Mouse (Mus musculus): Measurements from ENCODE around the gene Mob1b. TPM values are rescaled to one million over a fixed set of nuclear protein-coding genes. Genes with fewer than 3 reads are reported as not detected.

Gene Mob1b
- polyA plus RNA-seq, 1 experiment from 2014 or later, result 11.4 TPM

DNA sequence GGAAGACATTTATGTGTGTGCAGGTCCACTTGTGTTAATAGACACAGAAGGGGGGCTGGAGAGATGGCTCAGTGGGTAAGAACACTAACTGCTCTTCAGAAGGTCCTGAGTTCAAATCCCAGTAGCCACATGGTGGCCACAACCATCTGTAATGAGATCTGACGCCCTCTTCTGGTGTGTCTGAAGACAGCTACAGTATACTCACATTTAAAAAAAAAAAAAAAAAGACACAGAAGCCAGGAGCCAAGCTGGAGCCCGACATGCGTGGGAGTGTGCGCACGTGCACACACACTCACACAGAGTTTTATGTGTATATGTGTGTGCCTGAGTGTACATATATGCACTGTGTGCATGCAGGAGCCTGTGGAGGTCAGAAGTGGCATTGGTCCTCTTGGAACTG, 42.0 kb downstream of the Mob1b start:
- H3K36me3 ChIP-seq, result no peaks in the 10 kb centered on the region
- peaks cover 4% of the 10 kb centered on the region; the same call in 1 of the 2 replicates for H3K4me1 ChIP-seq (replicated peaks)
- H3K4me2 ChIP-seq (replicated peaks), result no peak overlapping the region
- no peak for ATAC-seq
- 87% methylated on average over 5 of the region's 5 CpGs for WGBS
- H3K4me3 ChIP-seq (replicated peaks), result no peak overlapping the region
- H3K27me3 ChIP-seq (replicated peaks), result no peaks in the 10 kb centered on the region
- H3K27ac ChIP-seq, result no peak overlapping the region
- no peak overlapping the region for H3K9ac ChIP-seq
- no peaks in the 10 kb centered on the region for H3K9me3 ChIP-seq

DNA sequence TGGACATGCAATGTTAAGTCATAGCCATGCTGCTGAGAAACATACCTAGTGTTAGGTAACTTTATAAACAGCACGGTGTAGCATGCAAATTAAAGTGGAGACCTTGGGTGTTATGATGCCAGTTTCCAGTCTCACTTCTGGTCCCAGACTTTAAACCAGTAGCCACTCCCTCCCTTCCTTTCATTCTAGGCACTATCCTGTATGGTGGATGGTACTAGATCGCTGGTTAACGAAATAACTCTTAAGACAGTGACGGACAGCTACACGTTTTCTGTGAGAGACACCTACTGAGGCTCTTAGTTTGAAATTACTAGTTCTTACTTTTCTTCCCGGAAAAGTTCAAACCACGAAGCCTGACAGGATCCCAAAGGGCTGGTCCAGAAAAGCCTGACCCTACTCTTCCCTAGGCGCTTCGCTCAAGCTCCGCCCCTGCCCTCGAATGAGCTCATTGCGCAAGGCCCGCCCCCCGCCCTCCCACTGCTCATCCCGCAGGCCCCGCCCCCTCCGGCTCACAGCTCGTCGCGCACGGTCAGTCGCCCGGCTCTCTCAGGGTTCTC, 43.9 kb downstream of the Mob1b start:
- Histone ChIP-seq H3K9ac (no peak overlapping the region; the same call in 1 of the 2 replicates), H3K4me1 (replicated peaks) (peaks cover 4% of the 10 kb centered on the region; the same call in 1 of the 2 replicates), H3K9me3 (no peaks in the 10 kb centered on the region), H3K4me2 (replicated peaks) (peak overlapping the region; percentile 65), H3K27me3 (replicated peaks) (no peaks in the 10 kb centered on the region), H3K27ac (peak overlapping the region; percentile 49; the same call in 1 of the 2 replicates), H3K36me3 (peaks cover under 1% of the 10 kb centered on the region; the same call in 1 of the 2 replicates), H3K4me3 (replicated peaks) (peak overlapping the region; percentile 61)
- 1% methylated on average over 23 of the region's 23 CpGs for WGBS
- peak; percentile 67 for ATAC-seq

DNA sequence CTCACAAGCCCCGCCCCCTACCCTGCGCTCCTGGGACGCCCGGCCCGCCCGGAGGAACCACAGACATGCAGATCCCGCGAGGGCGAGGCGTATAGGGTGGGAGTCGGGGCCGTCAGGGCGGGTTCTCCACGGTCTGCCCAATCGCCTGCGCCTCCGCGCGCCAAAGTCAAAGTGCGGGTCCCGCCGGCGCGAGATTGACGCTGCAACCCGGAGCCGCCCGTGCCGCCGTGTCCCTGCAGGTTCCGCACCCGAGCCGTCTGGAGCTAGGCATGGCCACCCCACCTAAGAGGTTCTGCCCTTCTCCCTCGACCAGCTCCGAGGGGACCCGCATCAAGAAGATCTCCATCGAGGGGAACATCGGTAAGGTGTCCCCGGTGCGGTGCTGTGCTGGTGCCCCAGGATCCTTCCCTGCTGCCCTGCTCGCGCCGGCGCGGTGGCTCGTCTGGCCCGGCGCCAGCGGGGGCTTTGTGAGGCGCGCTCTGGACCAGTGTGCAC, 44.4 kb downstream of the Mob1b start, which contains the start of gene Dck:
TSS of gene Dck (plus strand) at position 10 of the 495 bp plus-strand sequence.
- Histone ChIP-seq H3K9ac (peak within 1 kb of the TSS; percentile 73), H3K4me3 (replicated peaks) (peak within 1 kb of the TSS; percentile 61), H3K4me2 (replicated peaks) (peak within 1 kb of the TSS; percentile 65), H3K4me1 (replicated peaks) (peaks cover 4% of the 10 kb centered on the region; the same call in 1 of the 2 replicates), H3K36me3 (peaks cover 3% of the 10 kb centered on the region; the same call in 1 of the 2 replicates), H3K27ac (peak within 1 kb of the TSS; percentile 86), H3K27me3 (replicated peaks) (no peaks in the 10 kb centered on the region), H3K9me3 (no peaks in the 10 kb centered on the region)
- ATAC-seq, result peak; percentile 100
- 0% methylated on average over 51 of the region's 51 CpGs for WGBS

DNA sequence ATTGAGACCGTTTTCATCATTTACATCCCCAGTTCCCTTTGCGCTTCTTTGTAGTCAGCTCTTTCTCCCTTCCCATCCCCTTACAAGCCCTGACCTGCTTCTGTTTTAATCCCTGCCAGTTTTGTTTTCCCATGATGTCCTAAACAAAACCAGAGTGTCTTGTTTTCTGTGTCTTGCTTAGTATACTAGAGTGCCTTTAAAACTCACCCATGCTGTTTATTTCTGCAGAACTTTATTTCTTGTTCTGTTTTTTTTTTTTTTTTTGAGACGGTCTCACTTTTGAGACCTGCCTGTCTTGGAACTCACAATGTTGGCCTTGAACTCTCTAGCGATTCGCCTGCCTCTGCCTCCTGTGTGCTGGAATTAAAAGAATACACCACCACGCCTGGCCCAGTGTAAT, 44.9 kb downstream of the Mob1b start:
- ATAC-seq, result no peak
- Histone ChIP-seq H3K27me3 (replicated peaks) (no peaks in the 10 kb centered on the region), H3K27ac (peak overlapping the region; percentile 86), H3K4me2 (replicated peaks) (peak overlapping the region; percentile 65), H3K4me1 (replicated peaks) (peaks cover 4% of the 10 kb centered on the region; the same call in 1 of the 2 replicates), H3K4me3 (replicated peaks) (peak overlapping the region; percentile 61), H3K9ac (peak overlapping the region; percentile 73), H3K9me3 (no peaks in the 10 kb centered on the region), H3K36me3 (peaks cover 3% of the 10 kb centered on the region; the same call in 1 of the 2 replicates)
- 15% methylated on average over 6 of the region's 6 CpGs for WGBS

DNA sequence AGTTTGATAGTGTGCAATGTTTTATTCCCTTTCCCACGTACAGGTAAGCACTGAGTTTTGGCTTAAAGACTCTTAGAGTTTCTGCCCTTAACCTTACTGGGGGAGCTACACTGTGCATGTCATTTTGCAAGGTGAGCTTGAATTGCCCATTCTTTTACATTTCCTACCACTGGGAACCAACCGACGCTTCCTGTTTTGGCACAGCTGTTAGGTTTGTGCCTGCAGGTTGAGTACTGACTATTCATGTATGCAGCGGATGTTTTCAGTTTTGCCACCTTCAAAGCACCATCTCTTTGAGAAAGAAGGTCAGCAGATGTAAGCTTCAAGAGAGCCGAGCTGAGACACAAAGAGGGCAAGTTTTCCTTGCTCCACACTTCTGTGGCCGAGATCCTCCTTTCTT, 45.5 kb downstream of the Mob1b start:
- Histone ChIP-seq H3K9ac (no peak overlapping the region), H3K4me1 (replicated peaks) (peaks cover 4% of the 10 kb centered on the region; the same call in 1 of the 2 replicates), H3K4me2 (replicated peaks) (peak overlapping the region; percentile 65), H3K27ac (no peak overlapping the region), H3K27me3 (replicated peaks) (no peaks in the 10 kb centered on the region), H3K9me3 (no peaks in the 10 kb centered on the region), H3K36me3 (peaks cover 3% of the 10 kb centered on the region; the same call in 1 of the 2 replicates), H3K4me3 (replicated peaks) (peak overlapping the region; percentile 61)
- 63% methylated on average over 6 of the region's 6 CpGs for WGBS
- ATAC-seq, result no peak

DNA sequence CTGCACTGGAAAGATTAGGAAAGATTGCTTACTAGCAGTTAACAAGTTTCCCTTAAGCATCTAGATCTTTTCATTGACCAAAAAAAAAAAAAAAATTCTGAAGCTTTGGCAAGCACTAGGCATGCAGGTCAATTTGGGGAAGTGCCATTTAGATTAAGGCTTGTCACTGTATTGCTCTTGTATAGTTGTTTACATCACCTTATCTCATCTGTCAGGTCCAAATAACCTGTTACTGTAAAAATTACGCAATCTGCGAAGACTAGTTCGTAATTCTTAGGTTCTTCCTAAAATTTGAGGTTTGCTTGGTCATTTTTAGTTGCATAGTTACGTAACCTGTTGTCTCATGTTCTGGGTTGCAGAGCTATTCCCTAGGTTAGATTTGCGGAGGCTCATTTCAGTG, 46.2 kb downstream of the Mob1b start:
- H3K36me3 ChIP-seq, result peaks cover 3% of the 10 kb centered on the region; the same call in 1 of the 2 replicates
- no peak overlapping the region for H3K4me2 ChIP-seq (replicated peaks)
- H3K27me3 ChIP-seq (replicated peaks), result no peaks in the 10 kb centered on the region
- no peak overlapping the region for H3K9ac ChIP-seq
- no peak for ATAC-seq
- no peak overlapping the region for H3K4me3 ChIP-seq (replicated peaks)
- H3K9me3 ChIP-seq, result no peaks in the 10 kb centered on the region
- peaks cover 4% of the 10 kb centered on the region; the same call in 1 of the 2 replicates for H3K4me1 ChIP-seq (replicated peaks)
- H3K27ac ChIP-seq, result no peak overlapping the region
- 90% methylated on average over 5 of the region's 5 CpGs for WGBS

DNA sequence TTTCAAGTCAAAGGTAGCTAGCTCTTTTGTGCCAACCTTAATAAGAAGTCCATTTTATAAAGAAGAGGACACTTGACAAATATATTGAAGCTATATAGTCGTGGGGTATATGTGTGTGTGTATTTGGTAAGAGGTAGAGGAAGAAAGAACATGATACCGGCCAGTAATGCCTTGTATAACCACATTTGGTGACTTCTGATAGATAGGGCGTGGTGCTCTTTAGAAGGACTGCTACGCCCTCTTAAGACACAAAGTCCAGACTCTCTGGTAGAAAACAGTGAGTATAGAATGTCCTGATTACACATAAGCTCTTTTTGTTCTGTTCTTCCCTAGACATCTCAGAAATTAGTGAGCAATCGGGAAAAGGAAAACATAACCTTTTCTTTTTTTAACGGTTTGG, 47.5 kb downstream of the Mob1b start:
- no peak overlapping the region for H3K9ac ChIP-seq
- no peaks in the 10 kb centered on the region for H3K27me3 ChIP-seq (replicated peaks)
- WGBS, result 70% methylated on average over 6 of the region's 6 CpGs
- peaks cover 3% of the 10 kb centered on the region; the same call in 1 of the 2 replicates for H3K36me3 ChIP-seq
- H3K4me2 ChIP-seq (replicated peaks), result no peak overlapping the region
- H3K4me3 ChIP-seq (replicated peaks), result no peak overlapping the region
- peaks cover 4% of the 10 kb centered on the region; the same call in 1 of the 2 replicates for H3K4me1 ChIP-seq (replicated peaks)
- no peaks in the 10 kb centered on the region for H3K9me3 ChIP-seq
- H3K27ac ChIP-seq, result no peak overlapping the region
- no peak for ATAC-seq

DNA sequence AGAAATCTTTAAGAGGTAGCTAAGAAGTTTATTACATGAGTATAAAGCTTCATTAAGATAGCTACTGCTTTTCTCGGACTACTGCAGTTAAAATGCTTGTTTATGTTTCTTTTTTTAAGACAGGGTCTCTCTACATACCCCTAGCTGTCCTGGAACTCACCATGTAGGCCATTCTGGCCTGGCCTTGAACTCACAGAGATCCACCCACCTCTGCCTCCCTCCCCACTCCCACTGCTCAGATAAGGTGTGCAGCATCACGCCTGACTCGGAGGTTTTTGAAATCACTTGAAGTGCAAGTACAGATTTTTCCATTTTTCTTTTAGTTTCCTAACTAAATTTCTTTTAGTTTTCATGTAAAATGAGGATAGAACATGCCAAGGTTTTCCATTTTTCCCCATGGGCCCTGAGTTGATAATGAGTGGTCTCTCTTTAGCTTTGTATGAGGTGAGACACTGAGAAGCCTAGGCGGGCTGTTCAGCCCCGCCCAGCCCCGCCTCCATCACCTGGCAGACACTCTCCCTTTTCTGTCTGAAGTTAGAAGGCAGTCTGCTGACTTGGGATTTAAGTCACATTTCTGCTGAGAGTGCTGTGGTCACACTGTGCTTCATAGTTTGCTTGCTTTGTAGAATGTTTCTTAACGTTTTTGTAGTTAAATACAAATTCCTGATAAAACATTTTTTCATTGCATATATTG, 61.6 kb downstream of the Mob1b start:
- no peaks in the 10 kb centered on the region for H3K27me3 ChIP-seq (replicated peaks)
- H3K9ac ChIP-seq, result no peak overlapping the region
- H3K4me1 ChIP-seq (replicated peaks), result no peaks in the 10 kb centered on the region
- no peak overlapping the region for H3K4me2 ChIP-seq (replicated peaks)
- peaks cover 4% of the 10 kb centered on the region; the same call in 1 of the 2 replicates for H3K36me3 ChIP-seq
- WGBS, result 60% methylated on average over 7 of the region's 7 CpGs
- H3K4me3 ChIP-seq (replicated peaks), result no peak overlapping the region
- ATAC-seq, result peak; percentile 63; the same call in 1 of the 2 replicates
- no peaks in the 10 kb centered on the region for H3K9me3 ChIP-seq
- H3K27ac ChIP-seq, result no peak overlapping the region

DNA sequence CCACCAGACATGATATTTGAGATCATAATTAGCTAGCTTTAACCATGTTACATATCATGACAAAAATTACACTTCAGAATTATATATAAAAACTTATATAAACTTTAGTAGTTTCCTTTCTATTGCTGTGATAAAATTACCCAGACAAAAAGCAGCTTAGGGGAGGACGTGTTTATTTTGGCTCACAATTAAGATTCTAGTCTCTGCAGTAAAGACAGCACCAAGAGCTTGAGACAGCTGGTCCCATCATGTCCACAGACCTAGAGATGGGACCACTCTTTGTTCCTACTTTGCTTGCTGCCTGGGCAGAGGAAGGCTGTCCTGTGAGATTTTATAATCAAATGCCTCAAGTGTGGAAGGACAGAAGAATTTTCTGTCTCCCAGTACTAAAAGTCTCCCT, 64.4 kb downstream of the Mob1b start:
- Histone ChIP-seq H3K27ac (no peak overlapping the region), H3K36me3 (0 out of 2 replicates have a peak, but pooled peaks cover 4% of the 10 kb centered on the region), H3K9me3 (no peaks in the 10 kb centered on the region), H3K27me3 (replicated peaks) (no peaks in the 10 kb centered on the region), H3K9ac (no peak overlapping the region), H3K4me3 (replicated peaks) (no peak overlapping the region), H3K4me1 (replicated peaks) (no peaks in the 10 kb centered on the region), H3K4me2 (replicated peaks) (no peak overlapping the region)
- 76% methylated on average over 1 of the region's 1 CpGs for WGBS
- no peak for ATAC-seq

DNA sequence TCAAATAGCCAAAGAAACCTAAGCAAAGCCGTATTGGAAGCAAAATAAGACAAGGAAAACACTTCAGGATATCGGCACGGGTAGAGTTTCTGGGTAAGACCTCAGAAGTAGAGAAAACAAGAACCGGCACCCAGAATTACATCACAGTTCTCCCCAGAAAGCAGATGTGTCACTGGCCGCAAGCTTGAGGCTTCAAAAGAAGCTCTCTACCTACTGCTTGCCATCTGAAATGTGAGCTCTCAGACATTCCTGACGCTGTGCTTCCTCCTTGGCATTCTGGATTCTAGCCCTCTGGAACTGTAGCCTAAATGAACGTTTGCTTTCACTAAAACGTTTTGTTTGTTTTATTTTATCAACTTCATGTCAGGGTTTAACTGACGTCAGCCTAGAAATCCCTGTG, 70.0 kb downstream of the Mob1b start:
- Histone ChIP-seq H3K9me3 (no peaks in the 10 kb centered on the region), H3K4me1 (replicated peaks) (0 out of 2 replicates have a peak, but pooled peaks cover 3% of the 10 kb centered on the region), H3K36me3 (no peaks in the 10 kb centered on the region), H3K9ac (no peak overlapping the region), H3K4me3 (replicated peaks) (no peak overlapping the region), H3K27me3 (replicated peaks) (no peaks in the 10 kb centered on the region), H3K4me2 (replicated peaks) (no peak overlapping the region), H3K27ac (no peak overlapping the region)
- ATAC-seq, result no peak
- 42% methylated on average over 9 of the region's 9 CpGs for WGBS

DNA sequence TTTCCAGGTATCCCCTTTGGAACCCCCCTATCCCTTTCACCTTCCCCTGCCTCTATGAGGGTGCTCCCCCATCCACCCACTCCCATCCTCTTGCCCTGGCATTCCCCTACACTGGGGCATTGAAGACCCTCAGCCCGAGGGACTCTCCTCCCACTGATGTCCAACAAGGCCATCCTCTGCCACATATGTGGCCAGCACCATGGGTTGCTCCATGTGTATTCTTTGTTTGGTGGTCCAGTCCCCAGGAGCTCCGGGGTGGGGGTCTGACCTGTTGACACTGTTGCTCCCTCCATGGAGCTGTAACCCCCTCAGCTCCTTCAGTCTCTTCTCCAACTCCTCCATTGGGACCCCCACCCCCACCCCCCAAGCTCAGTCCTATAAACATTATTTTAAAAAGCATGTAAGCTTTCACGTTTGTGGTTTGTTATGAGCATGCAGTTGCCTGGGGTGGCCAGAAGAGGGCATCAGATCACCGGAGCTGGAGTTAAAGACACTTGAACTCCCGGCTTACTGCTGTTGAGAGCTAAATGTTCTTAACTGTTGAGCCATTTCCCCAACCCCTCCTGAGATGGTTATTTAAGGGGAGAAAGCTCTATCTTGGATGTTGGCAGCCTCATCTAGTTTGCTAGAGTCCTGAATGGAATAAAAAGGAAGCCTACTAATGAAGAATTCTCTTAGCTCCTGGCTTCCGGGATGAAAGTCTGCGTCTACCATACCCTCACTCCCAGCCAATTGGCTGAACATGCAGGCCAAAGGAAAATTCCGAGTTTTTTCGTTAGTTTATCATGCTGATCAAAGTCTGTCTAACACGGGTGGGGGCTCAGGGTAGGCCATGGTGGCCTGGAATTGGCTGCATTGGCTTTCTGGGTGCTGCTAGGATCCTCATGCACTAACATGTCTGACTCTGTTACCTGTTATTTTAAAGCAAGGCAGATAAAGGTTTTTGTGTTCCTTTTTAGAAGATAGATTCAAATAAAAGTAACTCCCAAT, 70.9 kb downstream of the Mob1b start:
- no peak overlapping the region for H3K4me3 ChIP-seq (replicated peaks)
- no peaks in the 10 kb centered on the region for H3K9me3 ChIP-seq
- no peak overlapping the region for H3K9ac ChIP-seq
- H3K27me3 ChIP-seq (replicated peaks), result no peaks in the 10 kb centered on the region
- H3K4me1 ChIP-seq (replicated peaks), result 0 out of 2 replicates have a peak, but pooled peaks cover 3% of the 10 kb centered on the region
- WGBS, result 37% methylated on average over 10 of the region's 10 CpGs
- no peaks in the 10 kb centered on the region for H3K36me3 ChIP-seq
- H3K27ac ChIP-seq, result no peak overlapping the region
- no peak overlapping the region for H3K4me2 ChIP-seq (replicated peaks)
- peak; percentile 29; the same call in 1 of the 2 replicates for ATAC-seq
